Mouse (Mus musculus): ENCODE measurements around the gene Osbp2.
"Not testable (repeated sequence)": the region's sequence is repeated elsewhere in the genome, so short reads cannot be mapped to it uniquely, and the experiment has no call there.

Osbp2 gene

GRCm38 (mm10) chr11:3863454-3864112 is at the start of gene Osbp2:
Gene Osbp2, minus strand, starts transcription at chr11:3863903.
- DNase-seq (ENCODE audit: low read depth, low spot score) = peak; percentile 56

GRCm38 (mm10) chr11:3912875-3913271 is 49.2 kb upstream of the Osbp2 start:
- no peak for DNase-seq (ENCODE audit: low read depth, low spot score)

GRCm38 (mm10) chr11:3912100-3912874 is 48.6 kb upstream of the Osbp2 start:
- no peak for DNase-seq (ENCODE audit: low read depth, low spot score)

- not testable (repeated sequence) for DNase-seq (ENCODE audit: low read depth, low spot score)
These were observed 47.7 kb upstream of the Osbp2 start for GRCm38 (mm10) chr11:3911440-3911839.

- no peak for DNase-seq (ENCODE audit: low read depth, low spot score)
These were observed 47.0 kb upstream of the Osbp2 start for GRCm38 (mm10) chr11:3910513-3911310.

GRCm38 (mm10) chr11:3909236-3909635 is 45.5 kb upstream of the Osbp2 start:
- no peak for DNase-seq (ENCODE audit: low read depth, low spot score)

- no peak for DNase-seq (ENCODE audit: low read depth, low spot score)
These were observed 41.7 kb upstream of the Osbp2 start for GRCm38 (mm10) chr11:3905446-3905845.

GRCm38 (mm10) chr11:3904673-3905072 is 41.0 kb upstream of the Osbp2 start:
- DNase-seq (ENCODE audit: low read depth, low spot score) = no peak

- no peak for DNase-seq (ENCODE audit: low read depth, low spot score)
These were observed 39.3 kb upstream of the Osbp2 start for GRCm38 (mm10) chr11:3903046-3903445.

GRCm38 (mm10) chr11:3902516-3902915 is 38.8 kb upstream of the Osbp2 start:
- no peak for DNase-seq (ENCODE audit: low read depth, low spot score)

GRCm38 (mm10) chr11:3900296-3900695 is 36.6 kb upstream of the Osbp2 start:
- DNase-seq (ENCODE audit: low read depth, low spot score) = no peak

GRCm38 (mm10) chr11:3895933-3896332 is 32.2 kb upstream of the Osbp2 start:
- DNase-seq (ENCODE audit: low read depth, low spot score) = no peak

- no peak for DNase-seq (ENCODE audit: low read depth, low spot score)
These were observed 31.8 kb upstream of the Osbp2 start for GRCm38 (mm10) chr11:3895458-3895857.

- peak; percentile 97 for DNase-seq (ENCODE audit: low read depth, low spot score)
These were observed 30.9 kb upstream of the Osbp2 start, which contains the start of the genes 4921536K21Rik and Dusp18 for GRCm38 (mm10) chr11:3894406-3895281. Gene 4921536K21Rik, minus strand, starts transcription at chr11:3895098. Gene Dusp18, plus strand, starts transcription at chr11:3895240.

- no peak for DNase-seq (ENCODE audit: low read depth, low spot score)
These were observed 30.3 kb upstream of the Osbp2 start for GRCm38 (mm10) chr11:3893970-3894369.

GRCm38 (mm10) chr11:3887331-3887730 is 23.6 kb upstream of the Osbp2 start:
- no peak for DNase-seq (ENCODE audit: low read depth, low spot score)

- no peak for DNase-seq (ENCODE audit: low read depth, low spot score)
These were observed 20.0 kb upstream of the Osbp2 start for GRCm38 (mm10) chr11:3883711-3884110.

- DNase-seq (ENCODE audit: low read depth, low spot score) = peak; percentile 92
These were observed 16.1 kb upstream of the Osbp2 start for GRCm38 (mm10) chr11:3879836-3880235.

- peak; percentile 21 for DNase-seq (ENCODE audit: low read depth, low spot score)
These were observed 15.0 kb upstream of the Osbp2 start for GRCm38 (mm10) chr11:3878660-3879059.

- no peak for DNase-seq (ENCODE audit: low read depth, low spot score)
These were observed 12.7 kb upstream of the Osbp2 start for GRCm38 (mm10) chr11:3876419-3876818.

- DNase-seq (ENCODE audit: low read depth, low spot score) = no peak
These were observed 640 bp upstream of the Osbp2 start for GRCm38 (mm10) chr11:3864343-3864742.

Measured in ES-CJ7 (cell line).